Mouse (Mus musculus) kidney, adult 11 months (tissue): ENCODE data around the gene Tns3.
"Not testable (repeated sequence)": the region's sequence is repeated elsewhere in the genome, so short reads cannot be mapped to it uniquely, and the experiment has no call there.

Experiments
- DNase-seq: peaks from one replicate; pipeline ENCODE4 v3.0.0; 2022

Gene Tns3

GRCm38 (mm10) chr11:8569232-8570028 is 94.9 kb downstream of the Tns3 start:
- peak; percentile 83 for DNase-seq

GRCm38 (mm10) chr11:8568829-8569228 is 95.5 kb downstream of the Tns3 start:
- no peak for DNase-seq

- no peak for DNase-seq
These were observed 98.0 kb downstream of the Tns3 start for GRCm38 (mm10) chr11:8566250-8566853.

DNA sequence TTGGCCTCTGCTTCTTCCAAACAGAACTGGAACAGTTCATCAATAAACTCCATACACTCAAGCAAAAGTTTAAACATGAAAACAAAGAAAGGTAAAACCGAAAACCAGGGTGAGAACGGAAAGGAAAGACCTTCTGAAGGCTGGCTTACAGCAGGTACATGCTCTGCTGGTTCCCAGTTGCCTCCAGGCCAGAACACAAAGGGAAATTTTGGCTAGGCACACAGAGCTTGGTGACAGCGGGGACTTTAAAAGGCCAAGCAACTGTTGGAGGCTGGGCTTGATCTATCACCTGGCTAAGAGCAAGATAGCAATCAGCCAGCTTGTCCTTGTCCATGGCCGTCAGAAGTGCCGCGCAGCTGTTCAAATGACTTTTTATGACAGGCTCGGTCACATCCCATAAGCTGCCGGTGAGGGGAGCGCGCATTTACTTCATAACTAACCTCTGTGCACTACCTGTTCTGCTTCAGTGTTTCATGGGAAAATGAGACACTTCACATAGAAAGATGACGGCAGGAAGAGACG is 105.5 kb downstream of the Tns3 start:
- DNase-seq, result peak; percentile 36

DNA sequence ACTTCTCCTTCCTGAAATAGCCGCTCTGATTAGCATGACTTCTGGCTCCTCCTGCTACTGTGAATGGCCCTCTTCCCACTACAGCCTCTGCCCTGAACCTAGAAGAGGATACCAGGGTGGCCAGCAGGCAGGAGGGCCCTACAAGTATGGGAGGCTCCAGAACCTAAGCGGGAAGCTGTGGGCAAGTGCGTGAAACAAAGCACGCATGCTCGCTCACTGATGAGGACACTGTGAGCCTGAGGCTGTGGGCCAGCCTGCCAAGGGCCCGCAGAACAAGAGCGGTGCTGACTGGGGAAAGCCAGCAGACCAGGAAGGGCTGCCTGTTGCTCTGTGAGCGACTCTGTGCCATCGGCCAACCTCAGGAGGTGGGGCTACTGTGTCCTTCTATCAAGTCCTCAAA is 106.1 kb downstream of the Tns3 start:
- DNase-seq, result peak; percentile 83

- no peak for DNase-seq
These were observed 107.3 kb downstream of the Tns3 start for GRCm38 (mm10) chr11:8557006-8557405.

DNA sequence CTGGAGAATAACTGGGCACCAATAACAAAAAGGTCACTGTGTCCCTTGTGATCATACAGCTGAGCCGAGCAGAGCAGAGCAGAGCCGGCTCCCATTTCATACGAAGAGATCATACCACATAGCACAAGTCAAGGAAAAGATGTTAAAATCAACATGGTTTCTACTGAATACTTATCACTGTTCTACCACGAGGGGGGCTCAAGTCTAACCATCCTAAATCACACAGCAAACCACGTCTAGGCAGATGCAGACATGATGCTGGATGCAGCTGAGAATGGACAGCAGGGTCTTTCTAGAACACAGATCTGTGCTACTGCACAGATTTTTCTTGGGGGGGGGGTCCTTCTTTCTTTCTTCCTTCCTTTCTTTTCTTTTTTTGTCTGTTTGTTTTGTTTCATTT is 112.6 kb downstream of the Tns3 start:
- DNase-seq, result no peak

GRCm38 (mm10) chr11:8547661-8548060 is 116.7 kb downstream of the Tns3 start:
- no peak for DNase-seq

- no peak for DNase-seq
These were observed 118.5 kb downstream of the Tns3 start for GRCm38 (mm10) chr11:8545798-8546197.

DNA sequence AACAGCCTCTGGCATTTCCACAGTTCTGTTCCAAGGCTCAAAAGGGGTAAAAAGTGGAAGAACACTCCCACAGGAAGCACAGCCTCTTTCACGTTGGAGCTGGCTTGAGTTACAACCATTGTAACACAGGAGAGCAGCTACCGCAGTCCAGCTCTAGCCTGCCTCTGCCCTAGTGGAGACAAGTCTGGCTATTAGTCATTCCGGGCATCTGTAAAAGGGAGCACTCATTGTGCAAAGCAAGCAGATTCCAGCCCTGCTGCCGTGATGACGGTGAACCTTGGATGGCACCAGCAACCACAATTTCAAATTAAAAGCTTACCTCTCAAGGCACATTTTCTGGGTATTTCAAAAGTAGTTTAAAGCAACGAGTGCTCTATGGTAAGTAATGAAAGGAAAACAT is 120.0 kb downstream of the Tns3 start:
- peak; percentile 76 for DNase-seq

GRCm38 (mm10) chr11:8541222-8541815 is 123.0 kb downstream of the Tns3 start:
- DNase-seq, result no peak

GRCm38 (mm10) chr11:8539593-8540265 is 124.6 kb downstream of the Tns3 start:
- no peak for DNase-seq

GRCm38 (mm10) chr11:8537013-8537614 is 127.2 kb downstream of the Tns3 start:
- DNase-seq, result no peak

GRCm38 (mm10) chr11:8534893-8535292 is 129.4 kb downstream of the Tns3 start:
- peak; percentile 54 for DNase-seq

DNA sequence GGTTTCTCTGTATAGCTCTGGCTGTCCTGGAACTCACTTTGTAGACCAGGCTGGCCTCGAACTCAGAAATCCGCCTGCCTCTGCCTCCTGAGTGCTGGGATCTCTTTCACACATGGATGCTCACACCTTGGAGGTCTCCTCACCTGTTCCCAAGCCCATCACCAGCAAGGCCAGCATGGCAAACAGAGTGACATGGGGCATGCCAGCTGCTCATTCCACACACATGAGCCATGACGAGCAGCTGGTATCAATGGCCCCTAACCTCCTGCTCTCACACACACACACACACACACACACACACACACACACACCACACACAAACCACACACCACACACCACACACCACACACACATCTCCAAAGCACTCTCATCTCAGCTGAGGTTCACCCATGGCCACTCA is 131.6 kb downstream of the Tns3 start:
- not testable (repeated sequence) for DNase-seq

DNA sequence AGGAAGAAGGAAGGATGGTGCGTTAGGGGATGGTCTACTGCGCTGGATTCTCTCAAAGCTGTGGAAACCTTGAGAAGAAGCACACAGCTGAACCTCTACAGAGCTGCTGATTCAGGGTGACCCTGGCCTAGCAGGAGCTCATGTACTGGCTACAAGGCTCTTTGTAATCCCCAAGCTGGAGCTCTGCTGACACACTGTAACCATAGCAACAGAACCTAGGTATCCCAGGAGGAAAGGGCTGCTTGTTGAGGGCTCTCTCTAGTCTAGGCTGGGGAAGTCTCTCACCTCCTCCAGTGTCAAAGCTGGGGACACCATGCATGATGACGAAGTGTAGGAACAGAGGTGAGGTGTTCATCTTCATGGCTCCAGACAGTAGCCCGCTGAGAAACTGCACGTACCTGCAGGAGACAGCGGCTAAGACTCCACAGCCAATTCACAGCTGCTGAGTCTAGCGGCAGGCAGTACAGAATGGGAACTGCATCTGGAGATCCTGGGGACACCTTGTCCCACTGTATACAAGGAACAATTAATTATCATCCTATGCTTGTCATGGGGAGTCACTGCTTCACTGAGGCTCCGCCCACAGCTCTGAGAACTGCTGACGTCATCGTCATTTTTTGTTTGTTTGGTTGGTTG is 132.1 kb downstream of the Tns3 start:
- DNase-seq, result no peak

DNA sequence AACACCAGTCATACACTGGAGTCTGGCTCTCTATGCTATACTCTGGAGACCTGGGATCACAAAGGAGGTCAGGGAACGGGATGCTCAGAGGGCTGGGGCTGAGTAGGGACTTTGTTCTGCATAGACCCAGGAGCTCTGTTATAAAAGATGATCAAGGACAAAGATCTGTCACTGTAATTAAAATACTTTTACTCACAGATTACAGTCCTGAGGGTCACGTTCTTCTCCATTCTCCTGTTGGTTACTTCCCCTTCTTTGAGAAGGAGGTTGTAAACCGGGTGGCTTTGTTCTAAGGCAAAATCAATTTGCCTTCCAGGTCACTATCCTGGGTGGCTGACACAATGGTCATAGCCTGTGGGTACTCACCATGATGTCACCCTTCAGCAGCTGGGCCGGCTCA is 133.8 kb downstream of the Tns3 start:
- DNase-seq, result no peak

- DNase-seq, result no peak
These were observed 134.3 kb downstream of the Tns3 start for GRCm38 (mm10) chr11:8530036-8530435.

DNA sequence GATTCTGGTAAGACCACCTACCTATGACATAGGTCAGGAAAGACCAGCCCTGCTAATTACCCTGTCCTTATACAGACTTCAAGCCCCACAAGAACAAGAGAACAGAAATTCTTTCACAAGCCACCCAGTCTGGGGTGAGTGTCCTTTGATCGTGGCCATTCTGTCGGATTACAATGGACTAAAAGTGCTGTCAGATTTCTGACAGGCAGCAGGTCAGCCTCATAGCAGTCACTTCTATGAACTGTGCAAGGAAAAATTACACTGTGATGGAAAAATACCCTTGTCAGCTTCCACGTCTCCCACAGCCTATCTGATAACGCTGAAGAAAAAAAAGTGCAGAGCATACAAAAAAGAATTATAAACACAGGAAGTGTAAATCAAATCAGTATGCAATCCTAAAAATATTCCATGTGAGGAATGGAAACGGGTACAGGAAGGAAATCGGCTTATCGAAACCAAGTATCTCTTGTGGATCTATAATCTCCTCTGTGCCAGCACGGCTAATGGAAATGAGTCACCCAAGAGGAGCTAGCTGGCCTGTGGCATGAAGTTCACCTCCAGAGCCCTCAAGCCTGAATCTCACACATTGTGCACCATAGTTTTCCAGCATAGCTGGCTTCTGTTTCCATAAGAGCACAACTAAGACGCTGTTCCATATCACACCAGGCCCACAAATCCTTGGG is 138.7 kb downstream of the Tns3 start:
- no peak for DNase-seq

DNA sequence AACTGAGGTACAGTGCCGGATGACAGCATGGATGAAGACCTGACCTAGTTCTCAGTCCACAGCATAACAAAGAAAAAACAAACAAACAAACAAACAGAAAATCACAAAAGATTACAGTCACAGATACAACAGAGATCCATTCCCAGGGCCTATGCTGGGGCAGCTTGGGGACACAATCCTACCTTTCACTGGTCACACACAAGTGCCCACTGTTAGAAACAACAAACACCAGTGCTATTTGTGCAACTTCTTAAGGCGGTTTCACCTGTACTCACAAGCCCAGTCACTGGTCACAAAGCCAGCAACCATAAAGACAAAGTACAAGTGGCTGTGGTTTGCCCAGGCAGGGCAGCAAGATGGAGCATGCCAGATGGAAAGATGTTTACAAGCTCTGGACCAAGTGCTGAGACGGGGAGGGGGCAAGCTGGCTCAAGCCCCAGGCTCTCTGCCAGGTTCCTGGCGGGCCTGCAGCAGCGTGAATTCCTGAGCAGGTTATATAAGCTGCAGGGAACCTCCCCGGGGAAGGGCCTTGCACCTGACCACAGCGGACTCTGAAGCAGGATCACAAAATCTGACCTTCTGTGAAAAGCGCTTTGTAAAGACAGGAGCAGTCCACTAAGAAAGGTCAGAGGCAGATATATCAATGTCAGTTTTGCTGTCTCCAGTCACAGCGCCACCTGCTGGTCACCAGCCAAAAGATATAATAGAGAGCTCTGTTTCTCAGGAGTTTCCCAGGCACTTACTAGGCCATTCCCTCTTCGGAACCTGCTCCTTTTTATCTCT is 140.8 kb downstream of the Tns3 start:
- DNase-seq, result peak; percentile 98
